Mouse (Mus musculus) megakaryocyte, embryonic 14.5 days (primary cell): Measurements from ENCODE around the gene Lonrf3.

Experiments used
- FLI1 ChIP-seq: IDR thresholded peaks from 2 replicates; pipeline ENCODE4 v1.6.1; 2012; ENCODE audit warnings: low read length, inconsistent platforms, mixed read lengths
- GATA1 ChIP-seq: IDR thresholded peaks from 3 replicates; pipeline ENCODE4 v1.6.1; 2012; ENCODE audit warnings: mixed read lengths, low read length, inconsistent platforms, borderline replicate concordance

- TF ChIP-seq GATA1 (no peak), FLI1 (no peak)
These were observed 64.5 kb downstream of the Lonrf3 start for GRCm38 (mm10) chrX:36392672-36393071.
